In the genomic region with DNA sequence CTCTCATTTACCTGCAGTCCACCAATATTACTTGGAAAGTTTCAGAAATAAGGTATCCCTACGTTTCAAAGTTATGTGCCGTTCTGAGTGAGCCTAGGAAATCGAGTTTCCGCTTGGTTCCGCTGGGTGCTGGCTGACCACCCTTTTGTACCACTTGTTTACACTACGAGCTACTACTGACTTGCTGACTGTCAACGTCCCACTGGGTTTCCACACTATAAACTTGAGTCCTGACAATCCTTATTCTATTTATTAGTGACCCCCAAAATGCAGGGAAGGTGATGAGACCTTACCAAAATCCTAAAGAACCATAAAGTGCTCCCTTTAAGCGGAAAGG, we compare ENCODE assay signal across 8 mouse cellular contexts. TPM values are rescaled to one million over a fixed set of nuclear protein-coding genes. Genes with fewer than 3 reads are reported as not detected.
DNase-seq lines count a peak whose midpoint lies in the region; ATAC-seq lines count a peak whose summit lies in the region.

No protein-coding gene starts in this region.

- peak overlapping the region; percentile 62 for H3K4me2 ChIP-seq in heart, embryonic 15.5 days
- H3K4me2 ChIP-seq in hindbrain, embryonic 13.5 days = peak overlapping the region; percentile 82
- peak overlapping the region; percentile 85 for H3K4me2 ChIP-seq in midbrain, embryonic 11.5 days

- no peaks in the 10 kb centered on the region for H3K9me3 ChIP-seq in heart, embryonic 15.5 days (replicated peaks)
- H3K9me3 ChIP-seq in hindbrain, embryonic 13.5 days = no peaks in the 10 kb centered on the region
- H3K9me3 ChIP-seq in midbrain, embryonic 11.5 days (ENCODE audit: control insufficient read depth, low read length) = no peaks in the 10 kb centered on the region

- DNase-seq in heart, adult 18-20 months = no peak
- DNase-seq in midbrain, embryonic 11.5 days (ENCODE audit: low spot score, missing footprints) = no peak
- DNase-seq in layer of hippocampus, postnatal 10 days (ENCODE audit: low spot score in 2 of 2) = no peak
- no peak for DNase-seq in urinary bladder, postnatal 10 days (ENCODE audit: low spot score)
- no peak for DNase-seq in gastrocnemius, postnatal 14 days

- peak overlapping the region; percentile 93 for H3K27ac ChIP-seq in heart, embryonic 15.5 days
- H3K27ac ChIP-seq in hindbrain, embryonic 13.5 days = peak overlapping the region; percentile 98
- H3K27ac ChIP-seq in midbrain, embryonic 11.5 days (ENCODE audit: low read depth, low read length) = no peak overlapping the region

- intact Hi-C loops in gastrocnemius, postnatal 14 days (cut with DNase I; ENCODE audit: low total_unique reads) = no loop called here

- H3K9ac ChIP-seq in heart, embryonic 15.5 days = peak overlapping the region; percentile 67
- H3K9ac ChIP-seq in hindbrain, embryonic 13.5 days = peak overlapping the region; percentile 96
- peak overlapping the region; percentile 99 for H3K9ac ChIP-seq in midbrain, embryonic 11.5 days (ENCODE audit: low read length)

- peak overlapping the region; percentile 77 for H3K4me3 ChIP-seq in heart, embryonic 15.5 days
- H3K4me3 ChIP-seq in hindbrain, embryonic 13.5 days = peak overlapping the region; percentile 89
- peak overlapping the region; percentile 95 for H3K4me3 ChIP-seq in midbrain, embryonic 11.5 days (ENCODE audit: low read depth, low read length)

- peak; percentile 6; the same call in 1 of the 2 replicates for ATAC-seq in heart, embryonic 15.5 days (replicated peaks; ENCODE audit: insufficient number of reproducible peaks, insufficient read depth, low FRiP score, low read depth)
- ATAC-seq in activated CD4-positive, CD25-positive, alpha-beta regulatory T cell, adult 4 months = peak; percentile 47
- ATAC-seq in hindbrain, embryonic 13.5 days (ENCODE audit: low FRiP score) = peak; percentile 62
- ATAC-seq in midbrain, embryonic 11.5 days (ENCODE audit: low FRiP score) = peak; percentile 66; the same call in 1 of the 2 replicates

- WGBS in heart, embryonic 15.5 days = 9% methylated on average over 8 of the region's 8 CpGs
- whole genome bisulfite sequencing in hindbrain, embryonic 13.5 days = 9% methylated on average over 8 of the region's 8 CpGs
- WGBS in midbrain, embryonic 11.5 days = 8% methylated on average over 8 of the region's 8 CpGs

- peaks cover 9% of the 10 kb centered on the region for H3K4me1 ChIP-seq in heart, embryonic 15.5 days (replicated peaks)
- peaks cover 17% of the 10 kb centered on the region for H3K4me1 ChIP-seq in hindbrain, embryonic 13.5 days (replicated peaks)
- H3K4me1 ChIP-seq in midbrain, embryonic 11.5 days (ENCODE audit: control insufficient read depth, insufficient read depth, low read length) = peaks cover 11% of the 10 kb centered on the region

- H3K27me3 ChIP-seq in heart, embryonic 15.5 days = no peaks in the 10 kb centered on the region
- H3K27me3 ChIP-seq in hindbrain, embryonic 13.5 days = no peaks in the 10 kb centered on the region
- H3K27me3 ChIP-seq in midbrain, embryonic 11.5 days (ENCODE audit: control insufficient read depth, insufficient read depth, low read length) = no peaks in the 10 kb centered on the region

- no peaks in the 10 kb centered on the region for H3K36me3 ChIP-seq in heart, embryonic 15.5 days
- H3K36me3 ChIP-seq in hindbrain, embryonic 13.5 days = no peaks in the 10 kb centered on the region
- H3K36me3 ChIP-seq in midbrain, embryonic 11.5 days (ENCODE audit: control insufficient read depth, insufficient read depth, low read length) = no peaks in the 10 kb centered on the region

RNA-seq across cellular contexts. Expression of a gene that starts 0.4 kb away (rescaled TPM):
- polyA plus RNA-seq in heart, embryonic 15.5 days (2015; fragmentation: Nextera tagmentation; extraction: Ambion mirVana) = 43.1 and 54.5 TPM in 2 replicates
- total RNA-seq in heart, adult 18-20 months (2021) = 10 to 100 TPM; 21.7 to 26.9 TPM
- polyA plus RNA-seq in activated CD4-positive, CD25-positive, alpha-beta regulatory T cell, adult 4 months (2017; shearing (Covaris generic)) = 10 to 100 TPM; 35.7 to 45.4 TPM
- polyA plus RNA-seq in hindbrain, embryonic 13.5 days (2015; fragmentation: Nextera tagmentation; extraction: Ambion mirVana) = 126 and 131 TPM in 2 replicates
- polyA plus RNA-seq in midbrain, embryonic 11.5 days (2014; fragmentation: Nextera tagmentation; extraction: Ambion mirVana) = 95.8 and 96.5 TPM in 2 replicates
- total RNA-seq in layer of hippocampus, postnatal 10 days (2021) = 10 to 100 TPM; 74.0 to 81.1 TPM
- 10 to 100 TPM; 31.6 to 32.5 TPM for total RNA-seq in gastrocnemius, postnatal 14 days (2021)

RNA-seq across cellular contexts. Expression of a gene that starts 15.2 kb away (rescaled TPM):
- polyA plus RNA-seq in heart, embryonic 15.5 days (2015; fragmentation: Nextera tagmentation; extraction: Ambion mirVana) = 17.6 and 26.3 TPM in 2 replicates
- total RNA-seq in heart, adult 18-20 months (2021) = 1 to 10 TPM; 3.1 to 5.6 TPM
- polyA plus RNA-seq in activated CD4-positive, CD25-positive, alpha-beta regulatory T cell, adult 4 months (2017; shearing (Covaris generic)) = 100 to 1,000 TPM; 191 to 208 TPM
- polyA plus RNA-seq in hindbrain, embryonic 13.5 days (2015; fragmentation: Nextera tagmentation; extraction: Ambion mirVana) = 23.9 and 26.0 TPM in 2 replicates
- polyA plus RNA-seq in midbrain, embryonic 11.5 days (2014; fragmentation: Nextera tagmentation; extraction: Ambion mirVana) = 11.3 and 11.6 TPM in 2 replicates
- total RNA-seq in layer of hippocampus, postnatal 10 days (2021) = 10 to 100 TPM; 25.7 to 26.0 TPM
- 1 to 10 TPM; 5.4 to 5.7 TPM for total RNA-seq in gastrocnemius, postnatal 14 days (2021)

RNA-seq across cellular contexts. Expression of a gene that starts 29.8 kb away (rescaled TPM):
- polyA plus RNA-seq in heart, embryonic 15.5 days (2015; fragmentation: Nextera tagmentation; extraction: Ambion mirVana) = 8.4 and 10.8 TPM in 2 replicates
- total RNA-seq in heart, adult 18-20 months (2021) = 10 to 100 TPM; 15.3 to 20.2 TPM
- polyA plus RNA-seq in activated CD4-positive, CD25-positive, alpha-beta regulatory T cell, adult 4 months (2017; shearing (Covaris generic)) = 1 to 10 TPM; 1.3 to 1.8 TPM
- polyA plus RNA-seq in hindbrain, embryonic 13.5 days (2015; fragmentation: Nextera tagmentation; extraction: Ambion mirVana) = 16.0 and 17.7 TPM in 2 replicates
- polyA plus RNA-seq in midbrain, embryonic 11.5 days (2014; fragmentation: Nextera tagmentation; extraction: Ambion mirVana) = 32.9 and 33.7 TPM in 2 replicates
- 10 to 100 TPM; 42.0 to 44.2 TPM for total RNA-seq in layer of hippocampus, postnatal 10 days (2021)
- 10 to 100 TPM; 15.8 to 19.6 TPM for total RNA-seq in gastrocnemius, postnatal 14 days (2021)

RNA-seq across cellular contexts. Expression of a gene that starts 42.4 kb away (rescaled TPM):
- polyA plus RNA-seq in heart, embryonic 15.5 days (2015; fragmentation: Nextera tagmentation; extraction: Ambion mirVana) = 15.6 and 18.5 TPM in 2 replicates
- 1 to 10 TPM; 4.6 to 7.3 TPM for total RNA-seq in heart, adult 18-20 months (2021)
- polyA plus RNA-seq in activated CD4-positive, CD25-positive, alpha-beta regulatory T cell, adult 4 months (2017; shearing (Covaris generic)) = 10 to 100 TPM; 30.0 to 32.2 TPM
- polyA plus RNA-seq in hindbrain, embryonic 13.5 days (2015; fragmentation: Nextera tagmentation; extraction: Ambion mirVana) = 36.0 and 38.1 TPM in 2 replicates
- 32.6 and 33.0 TPM in 2 replicates for polyA plus RNA-seq in midbrain, embryonic 11.5 days (2014; fragmentation: Nextera tagmentation; extraction: Ambion mirVana)
- 10 to 100 TPM; 24.9 to 29.5 TPM for total RNA-seq in layer of hippocampus, postnatal 10 days (2021)
- 1 to 10 TPM; 4.1 to 4.8 TPM for total RNA-seq in gastrocnemius, postnatal 14 days (2021)

RNA-seq across cellular contexts. Expression of a gene that starts 55.1 kb away (rescaled TPM):
- polyA plus RNA-seq in heart, embryonic 15.5 days (2015; fragmentation: Nextera tagmentation; extraction: Ambion mirVana) = 114 and 130 TPM in 2 replicates
- 100 to 1,000 TPM in 1 of 2 experiments, 10 to 100 TPM in 1; 96.3 to 114 TPM for total RNA-seq in heart, adult 18-20 months (2021)
- 100 to 1,000 TPM; 102 to 124 TPM for polyA plus RNA-seq in activated CD4-positive, CD25-positive, alpha-beta regulatory T cell, adult 4 months (2017; shearing (Covaris generic))
- polyA plus RNA-seq in hindbrain, embryonic 13.5 days (2015; fragmentation: Nextera tagmentation; extraction: Ambion mirVana) = 171 and 181 TPM in 2 replicates
- 154 and 163 TPM in 2 replicates for polyA plus RNA-seq in midbrain, embryonic 11.5 days (2014; fragmentation: Nextera tagmentation; extraction: Ambion mirVana)
- total RNA-seq in layer of hippocampus, postnatal 10 days (2021) = 10 to 100 TPM; 84.9 to 94.6 TPM
- 10 to 100 TPM; 40.9 to 46.3 TPM for total RNA-seq in gastrocnemius, postnatal 14 days (2021)

Comparison
In these comparisons a context has a peak if more than half of its experiments do, and no peak if none do; other contexts are left out.
1. ATAC-seq: peak in every context shown above with its lines; median percentile 66 in midbrain, embryonic 11.5 days; 62 in hindbrain, embryonic 13.5 days; 47 in activated CD4-positive, CD25-positive, alpha-beta regulatory T cell, adult 4 months; 6 in heart, embryonic 15.5 days.